Mouse (Mus musculus): ENCODE measurements around the gene Phlda1.

DNA sequence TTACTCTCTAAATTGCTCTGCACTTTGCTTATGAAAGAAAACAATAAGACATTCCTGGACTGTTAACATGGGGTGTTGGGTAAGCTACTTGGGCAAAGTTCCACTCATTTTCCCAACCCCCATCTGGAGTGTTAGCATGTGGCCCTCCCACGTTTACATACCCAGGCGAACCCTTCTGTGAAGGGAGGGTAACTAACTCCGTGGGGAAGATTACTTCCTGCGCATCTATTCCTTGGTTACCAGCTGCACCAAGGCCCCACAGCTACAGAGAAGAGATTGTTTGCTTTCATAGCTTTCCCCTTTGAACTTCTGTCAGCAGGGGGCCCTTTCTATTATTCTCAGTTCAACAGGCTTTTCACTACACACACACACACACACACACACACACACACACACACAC lies 45.7 kb upstream of the Phlda1 start:
- TF ChIP-seq CTCF (IDR thresholded peaks at IDR 0.05; ENCODE audit: extremely low read depth, insufficient read depth, low read length), result no peak
- TF ChIP-seq POLR2A (IDR thresholded peaks at IDR 0.05; ENCODE audit: extremely low read depth, insufficient read depth, low read length), result no peak
